Mouse (Mus musculus) forebrain, embryonic 12.5 days (tissue): Measurements from ENCODE around the gene Arid1b. TPM values are rescaled to one million over a fixed set of nuclear protein-coding genes. Genes with fewer than 3 reads are reported as not detected.

ENCODE experiments used
- ATAC-seq: fragments of 200-750 bp; cut with Nextera tagmentation; 2 replicates; pipeline ENCODE4 v1.8.0; 2017; ENCODE audit warnings: moderate TSS enrichment; ENCODE audit not compliant: low FRiP score
- H3K27ac ChIP-seq: fragments of 300-500 bp; sonication (generic); 2 replicates; pipeline ENCODE4 v1.5.1; 2016; ENCODE audit warnings: mild to moderate bottlenecking
- H3K27me3 ChIP-seq: fragments of 300-500 bp; sonication (generic); 2 replicates; pipeline ENCODE4 v1.6.1; 2016; ENCODE audit warnings: mild to moderate bottlenecking
- H3K36me3 ChIP-seq: fragments of 300-500 bp; sonication (generic); replicated peaks from 2 replicates; pipeline ENCODE4 v1.6.1; 2016; ENCODE audit warnings: mild to moderate bottlenecking
- H3K4me1 ChIP-seq: fragments of 300-500 bp; sonication (generic); 2 replicates; pipeline ENCODE4 v1.6.1; 2016
- H3K4me2 ChIP-seq: fragments of 300-500 bp; sonication (generic); 2 replicates; pipeline ENCODE4 v1.6.1; 2016; ENCODE audit warnings: mild to moderate bottlenecking, moderate library complexity
- H3K4me3 ChIP-seq: fragments of 300-500 bp; sonication (generic); replicated peaks from 2 replicates; pipeline ENCODE4 v1.5.1; 2016; ENCODE audit warnings: mild to moderate bottlenecking
- H3K9ac ChIP-seq: fragments of 300-500 bp; sonication (generic); 2 replicates; pipeline ENCODE4 v1.6.1; 2016; ENCODE audit warnings: mild to moderate bottlenecking
- H3K9me3 ChIP-seq: fragments of 300-500 bp; sonication (generic); 2 replicates; pipeline ENCODE4 v1.6.1; 2016
- WGBS: fragments of 180-500 bp; shearing (Covaris S2); methylation state at CpG from one replicate; pipeline ENCODE4 v1.1.7; 2016; 5-methylcytosine and 5-hydroxymethylcytosine counted together
- polyA plus RNA-seq: library from polyadenylated mRNA; unstranded; fragments of >200 nt; fragmentation: Nextera tagmentation; extraction: Ambion mirVana; gene quantifications from 2 replicates; pipeline ENCODE4 v1.2.1, GENCODE M21; 2016

Gene Arid1b
- polyA plus RNA-seq: 17.4 and 17.7 TPM in 2 replicates

DNA sequence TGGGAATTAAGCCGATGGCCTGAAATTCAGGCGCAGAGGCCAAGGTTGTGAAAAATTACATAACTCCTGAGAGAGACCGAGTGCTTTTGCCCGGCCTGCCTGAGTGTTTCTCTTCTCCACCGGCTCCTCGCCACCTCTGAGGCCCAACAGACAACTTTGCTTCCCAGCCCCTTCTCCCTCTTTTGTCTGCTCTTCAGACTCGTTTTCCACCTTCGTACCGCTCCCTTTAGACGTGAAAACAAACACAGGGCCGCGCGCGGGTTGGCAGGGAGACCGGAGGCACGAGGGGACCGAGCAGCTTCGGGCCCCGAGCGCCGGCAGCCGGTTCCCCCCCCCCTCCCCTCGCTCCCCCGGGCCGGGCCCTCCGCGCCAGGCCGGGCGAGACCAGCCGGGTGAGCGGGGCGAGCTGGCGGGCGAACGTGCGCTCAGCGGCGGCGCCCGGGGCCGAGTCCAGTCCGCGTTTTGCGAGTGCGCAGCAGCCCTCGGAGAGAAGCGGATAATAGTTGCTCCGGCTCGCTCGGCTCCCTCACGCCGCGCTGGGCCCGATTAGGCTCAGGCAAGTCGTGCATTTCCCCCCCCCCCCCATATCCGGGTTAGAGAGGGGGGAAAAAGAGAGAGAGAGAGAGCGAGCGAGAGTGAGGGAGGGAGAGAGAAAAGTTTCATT lies at the start of gene Arid1b:
Arid1b (plus strand) TSS at position 493 of the 664 bp plus-strand sequence.
- ATAC-seq: peak; percentile 80
- H3K27me3 ChIP-seq: peaks cover 5% of the 10 kb centered on the region
- H3K9ac ChIP-seq: peak within 1 kb of the TSS; percentile 99
- peak within 1 kb of the TSS; percentile 75 for H3K4me2 ChIP-seq
- H3K4me3 ChIP-seq: peak within 1 kb of the TSS; percentile 98
- no peaks in the 10 kb centered on the region for H3K36me3 ChIP-seq
- H3K4me1 ChIP-seq: peaks cover 33% of the 10 kb centered on the region
- H3K9me3 ChIP-seq: no peaks in the 10 kb centered on the region
- peak within 1 kb of the TSS; percentile 100 for H3K27ac ChIP-seq
- under 1% methylated on average over 53 of the region's 58 CpGs for WGBS

DNA sequence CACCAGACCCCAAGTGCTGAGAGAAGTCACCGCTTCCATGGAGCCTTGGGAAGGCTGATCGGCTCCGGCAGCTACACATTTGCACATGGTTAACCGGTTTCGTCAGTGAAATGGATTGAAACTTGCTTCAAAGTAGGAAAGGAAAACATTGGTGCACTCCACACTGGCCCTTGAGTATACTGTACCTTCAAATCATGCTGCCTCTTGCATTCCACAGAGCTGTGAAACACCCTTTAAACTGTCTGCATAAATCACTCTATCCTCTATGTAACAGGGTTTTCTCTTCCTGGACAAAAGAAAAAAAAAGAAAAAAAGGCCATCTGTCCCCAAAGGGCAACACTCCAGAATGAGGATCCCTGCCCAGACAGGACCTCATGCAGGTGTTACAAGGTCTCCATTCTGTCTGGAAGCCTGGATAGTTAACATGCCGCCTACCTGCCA lies 48.8 kb upstream of the Arid1b start:
- Histone ChIP-seq H3K4me1 (peaks cover 28% of the 10 kb centered on the region), H3K27me3 (peaks cover 39% of the 10 kb centered on the region), H3K27ac (no peak overlapping the region), H3K36me3 (no peaks in the 10 kb centered on the region), H3K4me3 (no peak overlapping the region), H3K9me3 (no peaks in the 10 kb centered on the region), H3K4me2 (no peak overlapping the region), H3K9ac (no peak overlapping the region)
- WGBS: 61% methylated on average over 6 of the region's 6 CpGs
- no peak for ATAC-seq

DNA sequence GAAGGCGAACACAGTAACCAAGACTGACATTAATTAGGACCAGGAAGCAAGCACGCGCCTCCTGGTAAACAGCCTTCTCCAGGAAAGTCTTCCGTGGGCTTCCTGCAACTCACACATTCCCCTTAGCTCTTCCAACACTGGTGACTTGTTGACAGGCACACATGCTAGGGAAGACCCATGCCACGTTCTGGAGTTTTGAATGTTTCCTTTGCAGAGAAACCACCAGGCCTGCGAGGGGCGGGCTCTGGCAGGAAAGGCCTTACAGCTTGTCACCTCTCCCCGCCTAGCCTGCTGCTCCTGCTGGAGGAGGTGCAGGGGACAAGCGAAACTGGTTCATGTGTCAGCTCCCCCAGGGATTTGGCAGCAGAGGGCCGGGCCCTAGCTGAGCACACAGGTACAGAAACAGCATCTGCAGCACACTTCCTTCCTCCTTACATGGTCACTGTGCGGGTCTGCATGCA lies 48.2 kb upstream of the Arid1b start:
- H3K27ac ChIP-seq: no peak overlapping the region
- no peaks in the 10 kb centered on the region for H3K9me3 ChIP-seq
- H3K4me2 ChIP-seq: peak overlapping the region; percentile 27; the same call in 1 of the 2 replicates
- no peak overlapping the region for H3K4me3 ChIP-seq
- H3K9ac ChIP-seq: no peak overlapping the region
- WGBS: 25% methylated on average over 11 of the region's 11 CpGs
- ATAC-seq: no peak
- peaks cover 39% of the 10 kb centered on the region for H3K27me3 ChIP-seq
- no peaks in the 10 kb centered on the region for H3K36me3 ChIP-seq
- H3K4me1 ChIP-seq: peaks cover 23% of the 10 kb centered on the region

DNA sequence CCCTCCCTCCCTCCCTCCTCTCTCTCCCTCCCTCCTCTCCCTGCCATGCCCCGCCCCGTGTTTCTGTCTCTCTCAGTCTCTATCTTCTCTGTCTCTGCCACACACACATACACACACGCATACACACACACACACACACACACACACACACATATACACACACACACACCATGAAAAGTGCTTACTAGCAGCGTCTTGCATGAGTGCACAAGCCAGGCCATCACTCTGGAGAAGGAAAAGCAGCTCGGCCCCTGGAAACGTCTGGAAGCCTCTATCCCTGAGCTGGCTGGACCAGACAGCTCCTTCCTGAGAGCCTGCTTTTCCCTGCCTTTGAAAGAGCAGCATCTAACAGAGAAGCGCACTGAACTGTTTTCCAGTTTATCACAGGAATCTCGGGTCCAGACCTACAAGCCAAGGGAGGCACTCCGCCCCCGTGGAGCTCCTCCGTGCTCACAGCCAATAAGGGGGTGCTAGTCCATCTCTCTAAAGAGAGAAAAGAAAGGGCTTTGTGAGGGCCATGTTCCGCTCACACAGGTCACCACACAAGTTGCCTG lies 47.6 kb upstream of the Arid1b start:
- peak overlapping the region; percentile 29; the same call in 1 of the 2 replicates for H3K9ac ChIP-seq
- H3K36me3 ChIP-seq: no peaks in the 10 kb centered on the region
- no peak overlapping the region for H3K4me3 ChIP-seq
- ATAC-seq: no peak
- peak overlapping the region; percentile 27; the same call in 1 of the 2 replicates for H3K4me2 ChIP-seq
- WGBS: 13% methylated on average over 11 of the region's 12 CpGs
- no peak overlapping the region for H3K27ac ChIP-seq
- H3K27me3 ChIP-seq: peaks cover 39% of the 10 kb centered on the region
- H3K4me1 ChIP-seq: peaks cover 21% of the 10 kb centered on the region
- H3K9me3 ChIP-seq: no peaks in the 10 kb centered on the region

DNA sequence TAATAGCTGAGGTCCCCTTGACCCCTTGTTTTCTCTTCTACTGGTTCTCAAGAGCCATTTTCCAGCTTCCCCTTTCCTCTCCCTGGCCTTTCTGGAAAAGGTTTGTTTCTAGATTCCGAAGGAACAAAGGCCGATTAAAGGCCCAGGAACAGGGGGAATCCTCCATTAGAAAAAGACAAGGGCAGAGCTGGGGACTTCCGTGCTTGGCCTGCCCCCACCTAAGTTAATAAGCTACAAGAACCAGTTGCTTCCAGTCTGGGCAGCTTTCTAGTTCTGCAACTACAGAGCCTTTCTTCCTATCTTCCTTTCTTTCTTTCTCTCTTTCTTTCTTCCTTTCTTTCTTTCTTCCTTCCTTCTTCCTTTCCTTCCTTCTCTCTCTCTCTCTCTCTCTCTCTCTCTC lies 47.1 kb upstream of the Arid1b start:
- Histone ChIP-seq H3K4me1 (peaks cover 18% of the 10 kb centered on the region), H3K27me3 (peaks cover 41% of the 10 kb centered on the region), H3K9me3 (no peaks in the 10 kb centered on the region), H3K9ac (no peak overlapping the region), H3K4me3 (no peak overlapping the region), H3K27ac (no peak overlapping the region), H3K36me3 (no peaks in the 10 kb centered on the region), H3K4me2 (no peak overlapping the region)
- ATAC-seq: no peak
- 21% methylated on average over 3 of the region's 3 CpGs for WGBS

DNA sequence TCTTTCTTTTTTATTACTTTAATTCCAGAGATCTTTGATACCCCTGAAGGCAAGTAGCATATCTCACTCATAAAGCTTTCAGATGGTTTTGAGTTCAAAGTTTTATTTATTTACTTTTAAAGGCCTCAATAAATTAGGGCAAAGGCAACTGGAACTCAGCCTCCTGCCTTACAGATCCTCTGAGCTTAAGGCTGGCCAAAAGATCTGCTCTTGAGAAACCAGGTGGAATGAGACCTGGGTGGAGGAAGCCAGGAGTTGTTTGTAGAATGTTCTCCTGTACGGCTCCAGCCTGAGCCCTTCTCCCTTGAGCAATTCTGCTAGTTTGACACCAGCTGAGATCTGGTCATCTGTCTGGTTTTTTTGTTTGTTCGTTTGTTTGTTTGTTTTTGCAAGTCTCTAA lies 46.7 kb upstream of the Arid1b start:
- 84% methylated on average over 2 of the region's 2 CpGs for WGBS
- peaks cover 45% of the 10 kb centered on the region for H3K27me3 ChIP-seq
- H3K27ac ChIP-seq: no peak overlapping the region
- peaks cover 18% of the 10 kb centered on the region for H3K4me1 ChIP-seq
- no peak overlapping the region for H3K9ac ChIP-seq
- H3K4me3 ChIP-seq: no peak overlapping the region
- H3K9me3 ChIP-seq: no peaks in the 10 kb centered on the region
- ATAC-seq: no peak
- no peak overlapping the region for H3K4me2 ChIP-seq
- H3K36me3 ChIP-seq: no peaks in the 10 kb centered on the region

DNA sequence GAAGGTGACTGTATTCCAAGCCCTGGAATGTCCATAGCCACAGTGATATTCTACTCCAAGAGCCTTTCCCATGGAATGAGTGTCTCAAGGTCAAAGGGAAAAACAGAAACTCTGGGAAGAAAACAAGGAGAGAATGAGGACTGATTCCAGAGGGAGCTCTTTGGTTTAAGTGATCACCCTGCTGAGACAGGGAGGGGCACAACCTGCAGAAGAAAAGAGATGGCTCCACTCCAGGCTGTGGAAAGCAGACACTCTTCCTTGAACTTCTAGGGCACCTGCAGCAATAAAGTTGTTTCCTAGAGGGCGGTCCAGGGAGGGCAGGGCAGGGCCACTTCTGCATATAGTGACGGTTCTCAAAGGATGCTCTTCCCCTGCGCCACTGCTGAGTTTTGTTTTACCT lies 45.6 kb upstream of the Arid1b start:
- no peak overlapping the region for H3K9ac ChIP-seq
- H3K4me2 ChIP-seq: no peak overlapping the region
- no peak overlapping the region for H3K4me3 ChIP-seq
- no peaks in the 10 kb centered on the region for H3K36me3 ChIP-seq
- no peaks in the 10 kb centered on the region for H3K9me3 ChIP-seq
- H3K27ac ChIP-seq: no peak overlapping the region
- H3K4me1 ChIP-seq: peaks cover 18% of the 10 kb centered on the region
- 55% methylated on average over 3 of the region's 3 CpGs for WGBS
- ATAC-seq: no peak
- peaks cover 53% of the 10 kb centered on the region for H3K27me3 ChIP-seq

DNA sequence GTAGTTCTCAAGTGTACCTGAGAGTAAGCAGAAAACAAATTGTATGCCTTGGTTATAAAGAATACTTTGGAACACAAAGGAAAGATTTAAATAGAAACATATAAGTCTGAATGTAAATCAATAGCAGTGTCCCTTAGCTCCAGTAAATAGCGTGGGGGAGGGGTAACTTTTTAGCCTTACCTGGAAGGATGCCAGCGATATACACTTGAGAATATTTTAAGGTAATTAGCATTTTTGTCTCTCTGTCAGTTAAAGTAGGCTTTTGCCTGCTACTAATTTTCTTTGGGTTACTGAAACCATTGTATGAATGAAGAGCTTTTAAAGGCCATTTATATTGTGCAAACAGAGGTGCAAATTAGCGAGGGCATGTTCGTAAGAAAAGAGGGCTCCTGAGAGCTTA lies 39.7 kb upstream of the Arid1b start:
- Histone ChIP-seq H3K9ac (no peak overlapping the region), H3K36me3 (no peaks in the 10 kb centered on the region), H3K4me1 (peaks cover 9% of the 10 kb centered on the region; the same call in 1 of the 2 replicates), H3K9me3 (no peaks in the 10 kb centered on the region), H3K27me3 (peaks cover 47% of the 10 kb centered on the region), H3K4me3 (no peak overlapping the region), H3K4me2 (no peak overlapping the region), H3K27ac (no peak overlapping the region)
- ATAC-seq: no peak
- WGBS: 34% methylated on average over 4 of the region's 4 CpGs

DNA sequence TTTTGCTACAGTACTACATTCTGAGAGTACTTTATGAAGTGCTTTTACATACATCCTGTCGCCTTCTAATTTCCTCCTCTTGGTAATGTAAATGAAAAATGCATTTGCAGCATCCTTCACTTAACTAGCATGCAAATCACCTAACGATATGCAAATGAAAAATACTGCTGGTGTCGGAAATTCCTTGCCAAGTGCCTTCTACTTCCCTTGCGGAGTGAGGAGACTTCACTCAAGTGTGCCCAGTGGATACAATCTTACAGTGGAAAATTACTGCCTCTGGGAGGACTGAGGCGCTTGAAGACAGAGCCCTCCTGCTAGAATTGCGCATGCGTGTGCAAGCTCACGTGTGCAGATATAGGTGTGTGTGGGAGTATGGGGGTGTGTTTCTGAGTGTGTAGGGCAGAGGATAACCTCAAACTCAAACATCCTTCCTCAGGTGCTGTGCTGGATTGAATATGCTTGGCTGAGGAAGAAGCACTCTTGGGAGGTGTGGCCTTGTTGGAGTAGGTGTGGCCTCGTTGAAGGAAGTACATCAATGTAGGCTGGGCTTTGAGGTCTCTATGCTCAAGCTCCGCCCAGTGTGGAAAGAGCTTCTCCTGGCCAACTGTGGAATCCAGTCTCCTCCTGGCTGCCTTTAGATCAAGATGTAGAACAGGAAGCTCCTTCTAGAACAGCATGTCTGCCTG lies 29.8 kb upstream of the Arid1b start:
- no peaks in the 10 kb centered on the region for H3K36me3 ChIP-seq
- no peaks in the 10 kb centered on the region for H3K9me3 ChIP-seq
- H3K27ac ChIP-seq: no peak overlapping the region
- WGBS: 83% methylated on average over 10 of the region's 10 CpGs
- H3K27me3 ChIP-seq: peaks cover 3% of the 10 kb centered on the region; the same call in 1 of the 2 replicates
- no peak overlapping the region for H3K4me3 ChIP-seq
- no peak for ATAC-seq
- H3K9ac ChIP-seq: no peak overlapping the region
- no peak overlapping the region for H3K4me2 ChIP-seq
- no peaks in the 10 kb centered on the region for H3K4me1 ChIP-seq

DNA sequence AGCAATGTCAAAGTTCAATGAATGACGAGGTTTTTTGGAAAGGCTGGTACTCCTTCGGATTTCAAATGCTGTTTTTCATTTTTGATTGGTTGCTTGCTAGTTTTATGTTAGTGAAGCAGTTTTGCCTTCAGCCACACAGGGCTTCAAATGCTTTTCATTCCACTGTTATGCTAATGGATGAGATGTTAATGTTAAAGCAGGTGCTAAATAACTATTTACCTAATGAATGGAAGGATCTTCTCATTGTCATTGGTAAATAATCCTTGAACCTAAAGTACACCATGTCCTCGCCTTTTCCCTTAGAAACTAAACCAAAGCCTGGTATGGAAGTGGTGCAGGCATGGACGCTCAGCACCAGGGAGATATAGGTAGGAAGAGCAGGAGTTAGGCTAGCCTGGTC lies 26.9 kb upstream of the Arid1b start:
- no peak overlapping the region for H3K9ac ChIP-seq
- H3K9me3 ChIP-seq: no peaks in the 10 kb centered on the region
- no peaks in the 10 kb centered on the region for H3K27me3 ChIP-seq
- no peak overlapping the region for H3K4me3 ChIP-seq
- no peak overlapping the region for H3K4me2 ChIP-seq
- H3K4me1 ChIP-seq: no peaks in the 10 kb centered on the region
- H3K36me3 ChIP-seq: no peaks in the 10 kb centered on the region
- no peak for ATAC-seq
- no peak overlapping the region for H3K27ac ChIP-seq
- 67% methylated on average over 4 of the region's 4 CpGs for WGBS

DNA sequence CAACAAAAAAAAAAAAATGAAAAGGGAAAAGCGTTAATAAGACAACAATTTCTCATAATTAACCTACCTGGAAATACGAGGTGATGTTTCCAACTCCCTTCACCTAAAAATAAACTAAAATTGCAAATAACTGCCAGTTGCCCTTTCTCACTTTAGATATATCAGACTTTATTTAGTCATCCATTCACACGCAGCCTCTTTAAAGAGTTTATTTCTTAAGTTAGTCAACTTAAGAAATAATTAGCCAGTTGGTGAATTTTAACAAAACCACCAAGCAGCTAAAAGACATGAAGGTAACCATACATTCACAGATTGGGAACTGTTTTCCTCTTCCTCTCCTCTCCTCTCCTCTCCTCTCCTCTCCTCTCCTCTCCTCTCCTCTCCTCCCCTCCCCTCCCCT lies 26.1 kb upstream of the Arid1b start:
- Histone ChIP-seq H3K27me3 (no peaks in the 10 kb centered on the region), H3K27ac (no peak overlapping the region), H3K9me3 (no peaks in the 10 kb centered on the region), H3K4me3 (no peak overlapping the region), H3K36me3 (no peaks in the 10 kb centered on the region), H3K4me2 (no peak overlapping the region), H3K9ac (no peak overlapping the region), H3K4me1 (no peaks in the 10 kb centered on the region)
- ATAC-seq: no peak
- 94% methylated on average over 3 of the region's 3 CpGs for WGBS

DNA sequence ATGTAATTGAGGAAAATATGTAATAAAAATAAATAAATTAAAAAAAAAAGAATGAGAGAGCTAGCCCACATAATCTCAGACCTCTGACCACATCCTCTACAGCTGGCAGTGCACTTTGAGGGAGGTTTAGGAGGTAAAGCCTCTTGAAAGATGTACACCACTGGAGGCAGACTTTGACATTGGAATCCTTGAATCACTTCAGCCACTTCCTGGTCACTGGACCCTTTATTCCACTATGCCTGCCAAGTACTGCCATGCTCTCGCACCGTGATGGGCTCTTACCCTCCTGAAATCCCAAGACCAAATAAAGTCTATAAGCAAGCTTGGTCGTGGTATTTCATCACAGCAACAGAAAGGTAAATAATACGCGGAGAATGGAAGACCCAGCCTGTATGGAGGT lies 25.3 kb upstream of the Arid1b start:
- 95% methylated on average over 5 of the region's 5 CpGs for WGBS
- no peak overlapping the region for H3K9ac ChIP-seq
- no peaks in the 10 kb centered on the region for H3K9me3 ChIP-seq
- H3K27me3 ChIP-seq: no peaks in the 10 kb centered on the region
- H3K4me3 ChIP-seq: no peak overlapping the region
- H3K4me1 ChIP-seq: no peaks in the 10 kb centered on the region
- no peak for ATAC-seq
- no peaks in the 10 kb centered on the region for H3K36me3 ChIP-seq
- no peak overlapping the region for H3K27ac ChIP-seq
- H3K4me2 ChIP-seq: no peak overlapping the region
